Mouse (Mus musculus): ENCODE results near the gene Tmem132b. TPM values are rescaled to one million over a fixed set of nuclear protein-coding genes. Genes with fewer than 3 reads are reported as not detected.

Tmem132b gene
- polyA plus RNA-seq, 1 experiment from 2014 or later = not detected

- Histone ChIP-seq H3K4me1 (ENCODE audit: insufficient read depth, low read depth, low read length) (no peaks in the 10 kb centered on the region), H3K27me3 (replicated peaks; ENCODE audit: insufficient read depth, low read length) (no peaks in the 10 kb centered on the region), H3K9ac (replicated peaks; ENCODE audit: low read depth) (no peak overlapping the region), H3K9me3 (ENCODE audit: low read length) (no peaks in the 10 kb centered on the region), H3K36me3 (ENCODE audit: insufficient read depth, low read length) (no peaks in the 10 kb centered on the region), H3K27ac (ENCODE audit: low read length) (no peak overlapping the region), H3K4me2 (replicated peaks; ENCODE audit: low read depth, low read length) (no peak overlapping the region), H3K4me3 (ENCODE audit: low read depth, low read length) (no peak overlapping the region)
- WGBS = 87% methylated on average over 9 of the region's 9 CpGs
- TF ChIP-seq EP300 (IDR thresholded peaks at IDR 0.05) = no peak
- peak; percentile 34 for TF ChIP-seq CTCF (IDR thresholded peaks at IDR 0.05)
- DNase-seq (ENCODE audit: low spot score) = no peak
- ATAC-seq = no peak
Measured at GRCm38 (mm10) chr5:125507582-125507981, 24.0 kb upstream of the Tmem132b start.

- ATAC-seq (no peak), DNase-seq (ENCODE audit: low spot score) (no peak)
- Histone ChIP-seq H3K36me3 (ENCODE audit: insufficient read depth, low read length) (no peaks in the 10 kb centered on the region), H3K27ac (ENCODE audit: low read length) (no peak overlapping the region), H3K4me2 (replicated peaks; ENCODE audit: low read depth, low read length) (no peak overlapping the region), H3K4me3 (ENCODE audit: low read depth, low read length) (no peak overlapping the region), H3K9me3 (ENCODE audit: low read length) (no peaks in the 10 kb centered on the region), H3K4me1 (ENCODE audit: insufficient read depth, low read depth, low read length) (no peaks in the 10 kb centered on the region), H3K27me3 (replicated peaks; ENCODE audit: insufficient read depth, low read length) (no peaks in the 10 kb centered on the region), H3K9ac (replicated peaks; ENCODE audit: low read depth) (no peak overlapping the region)
- WGBS = 95% methylated on average over 10 of the region's 10 CpGs
- no peak for TF ChIP-seq CTCF (IDR thresholded peaks at IDR 0.05)
- TF ChIP-seq EP300 (IDR thresholded peaks at IDR 0.05) = no peak
Measured at GRCm38 (mm10) chr5:125508006-125508405, 23.6 kb upstream of the Tmem132b start.

GRCm38 (mm10) chr5:125509541-125509940, 22.0 kb upstream of the Tmem132b start:
- WGBS = 45% methylated on average over 5 of the region's 5 CpGs
- H3K36me3 ChIP-seq (ENCODE audit: insufficient read depth, low read length) = no peaks in the 10 kb centered on the region
- H3K4me3 ChIP-seq (ENCODE audit: low read depth, low read length) = no peak overlapping the region
- H3K4me2 ChIP-seq (replicated peaks; ENCODE audit: low read depth, low read length) = no peak overlapping the region
- no peaks in the 10 kb centered on the region for H3K4me1 ChIP-seq (ENCODE audit: insufficient read depth, low read depth, low read length)
- no peak overlapping the region for H3K9ac ChIP-seq (replicated peaks; ENCODE audit: low read depth)
- H3K9me3 ChIP-seq (ENCODE audit: low read length) = no peaks in the 10 kb centered on the region
- TF ChIP-seq EP300 (IDR thresholded peaks at IDR 0.05) (no peak), CTCF (IDR thresholded peaks at IDR 0.05) (peak; percentile 90)
- H3K27ac ChIP-seq (ENCODE audit: low read length) = no peak overlapping the region
- ATAC-seq = no peak
- DNase-seq (ENCODE audit: low spot score) = peak; percentile 24
- no peaks in the 10 kb centered on the region for H3K27me3 ChIP-seq (replicated peaks; ENCODE audit: insufficient read depth, low read length)

GRCm38 (mm10) chr5:125515006-125515405, 16.6 kb upstream of the Tmem132b start:
- peaks cover 11% of the 10 kb centered on the region; the same call in 1 of the 2 replicates for H3K36me3 ChIP-seq (ENCODE audit: insufficient read depth, low read length)
- TF ChIP-seq EP300 (IDR thresholded peaks at IDR 0.05) = no peak
- TF ChIP-seq CTCF (IDR thresholded peaks at IDR 0.05) = no peak
- H3K4me2 ChIP-seq (replicated peaks; ENCODE audit: low read depth, low read length) = no peak overlapping the region
- ATAC-seq (no peak), DNase-seq (ENCODE audit: low spot score) (no peak)
- no peak overlapping the region for H3K27ac ChIP-seq (ENCODE audit: low read length)
- H3K4me1 ChIP-seq (ENCODE audit: insufficient read depth, low read depth, low read length) = no peaks in the 10 kb centered on the region
- H3K27me3 ChIP-seq (replicated peaks; ENCODE audit: insufficient read depth, low read length) = no peaks in the 10 kb centered on the region
- H3K4me3 ChIP-seq (ENCODE audit: low read depth, low read length) = no peak overlapping the region
- no peak overlapping the region for H3K9ac ChIP-seq (replicated peaks; ENCODE audit: low read depth)
- H3K9me3 ChIP-seq (ENCODE audit: low read length) = no peaks in the 10 kb centered on the region
- 81% methylated on average over 12 of the region's 12 CpGs for WGBS

GRCm38 (mm10) chr5:125518640-125519039, 12.9 kb upstream of the Tmem132b start:
- no peak overlapping the region for H3K4me2 ChIP-seq (replicated peaks; ENCODE audit: low read depth, low read length)
- TF ChIP-seq CTCF (IDR thresholded peaks at IDR 0.05) (peak; percentile 59), EP300 (IDR thresholded peaks at IDR 0.05) (no peak)
- DNase-seq (ENCODE audit: low spot score) (no peak), ATAC-seq (no peak)
- H3K27ac ChIP-seq (ENCODE audit: low read length) = no peak overlapping the region
- no peaks in the 10 kb centered on the region for H3K9me3 ChIP-seq (ENCODE audit: low read length)
- no peaks in the 10 kb centered on the region; the same call in 1 of the 2 replicates for H3K4me1 ChIP-seq (ENCODE audit: insufficient read depth, low read depth, low read length)
- WGBS = 66% methylated on average over 5 of the region's 5 CpGs
- no peaks in the 10 kb centered on the region for H3K27me3 ChIP-seq (replicated peaks; ENCODE audit: insufficient read depth, low read length)
- H3K36me3 ChIP-seq (ENCODE audit: insufficient read depth, low read length) = peaks cover 11% of the 10 kb centered on the region; the same call in 1 of the 2 replicates
- no peak overlapping the region for H3K4me3 ChIP-seq (ENCODE audit: low read depth, low read length)
- no peak overlapping the region for H3K9ac ChIP-seq (replicated peaks; ENCODE audit: low read depth)

GRCm38 (mm10) chr5:125520930-125521590, 10.5 kb upstream of the Tmem132b start:
- no peak overlapping the region for H3K27ac ChIP-seq (ENCODE audit: low read length)
- 19% methylated on average over 15 of the region's 15 CpGs for WGBS
- no peak overlapping the region for H3K9ac ChIP-seq (replicated peaks; ENCODE audit: low read depth)
- no peak overlapping the region for H3K4me3 ChIP-seq (ENCODE audit: low read depth, low read length)
- H3K4me2 ChIP-seq (replicated peaks; ENCODE audit: low read depth, low read length) = peak overlapping the region; percentile 22; the same call in 1 of the 2 replicates
- H3K27me3 ChIP-seq (replicated peaks; ENCODE audit: insufficient read depth, low read length) = no peaks in the 10 kb centered on the region
- H3K9me3 ChIP-seq (ENCODE audit: low read length) = no peaks in the 10 kb centered on the region
- no peaks in the 10 kb centered on the region; the same call in 1 of the 2 replicates for H3K4me1 ChIP-seq (ENCODE audit: insufficient read depth, low read depth, low read length)
- H3K36me3 ChIP-seq (ENCODE audit: insufficient read depth, low read length) = peaks cover 7% of the 10 kb centered on the region; the same call in 1 of the 2 replicates
- DNase-seq (ENCODE audit: low spot score) (peak; percentile 57), ATAC-seq (peak; percentile 25; the same call in 1 of the 2 replicates)
- TF ChIP-seq CTCF (IDR thresholded peaks at IDR 0.05) (no peak), EP300 (IDR thresholded peaks at IDR 0.05) (no peak)

All from lung, postnatal 0 days (tissue).